Mouse (Mus musculus) heart, embryonic 12.5 days (tissue): ENCODE results near the gene C130026I21Rik. TPM values are rescaled to one million over a fixed set of nuclear protein-coding genes. Genes with fewer than 3 reads are reported as not detected.
"Not testable (repeated sequence)": the region's sequence is repeated elsewhere in the genome, so short reads cannot be mapped to it uniquely, and the experiment has no call there.

Experiments
- ATAC-seq: fragments of 200-750 bp; cut with Nextera tagmentation; 2 replicates; pipeline ENCODE4 v1.8.0; 2017; ENCODE audit warnings: moderate TSS enrichment, moderate library complexity; ENCODE audit not compliant: insufficient number of reproducible peaks, low FRiP score
- H3K27ac ChIP-seq: fragments of 300-500 bp; sonication (generic); 2 replicates; pipeline ENCODE4 v1.5.1; 2016; ENCODE audit warnings: mild to moderate bottlenecking, moderate library complexity; ENCODE audit not compliant: poor library complexity, severe bottlenecking
- H3K27me3 ChIP-seq: fragments of 300-500 bp; sonication (generic); replicated peaks from 2 replicates; pipeline ENCODE4 v1.6.1; 2016; ENCODE audit warnings: mild to moderate bottlenecking, moderate library complexity
- H3K36me3 ChIP-seq: fragments of 300-500 bp; sonication (generic); 2 replicates; pipeline ENCODE4 v1.6.1; 2016; ENCODE audit warnings: mild to moderate bottlenecking, moderate library complexity
- H3K4me1 ChIP-seq: fragments of 300-500 bp; sonication (generic); replicated peaks from 2 replicates; pipeline ENCODE4 v1.6.1; 2016; ENCODE audit warnings: mild to moderate bottlenecking
- H3K4me2 ChIP-seq: fragments of 300-500 bp; sonication (generic); 2 replicates; pipeline ENCODE4 v1.6.1; 2016; ENCODE audit warnings: mild to moderate bottlenecking, moderate library complexity
- H3K4me3 ChIP-seq: fragments of 300-500 bp; sonication (generic); 2 replicates; pipeline ENCODE4 v1.5.1; 2016; ENCODE audit warnings: mild to moderate bottlenecking
- H3K9ac ChIP-seq: fragments of 300-500 bp; sonication (generic); 2 replicates; pipeline ENCODE4 v1.6.1; 2016; ENCODE audit warnings: mild to moderate bottlenecking, moderate library complexity
- H3K9me3 ChIP-seq: fragments of 300-500 bp; sonication (generic); replicated peaks from 2 replicates; pipeline ENCODE4 v1.6.1; 2016; ENCODE audit warnings: mild to moderate bottlenecking, moderate library complexity
- WGBS: fragments of 180-500 bp; shearing (Covaris S2); methylation state at CpG from one replicate; pipeline ENCODE4 v1.1.7; 2016; 5-methylcytosine and 5-hydroxymethylcytosine counted together
- polyA plus RNA-seq: library from polyadenylated mRNA; unstranded; fragments of >200 nt; fragmentation: Nextera tagmentation; extraction: Ambion mirVana; gene quantifications from 2 replicates; pipeline ENCODE4 v1.2.1, GENCODE M21; 2016

Gene C130026I21Rik
- polyA plus RNA-seq, 1 experiment from 2014 or later = not detected

DNA sequence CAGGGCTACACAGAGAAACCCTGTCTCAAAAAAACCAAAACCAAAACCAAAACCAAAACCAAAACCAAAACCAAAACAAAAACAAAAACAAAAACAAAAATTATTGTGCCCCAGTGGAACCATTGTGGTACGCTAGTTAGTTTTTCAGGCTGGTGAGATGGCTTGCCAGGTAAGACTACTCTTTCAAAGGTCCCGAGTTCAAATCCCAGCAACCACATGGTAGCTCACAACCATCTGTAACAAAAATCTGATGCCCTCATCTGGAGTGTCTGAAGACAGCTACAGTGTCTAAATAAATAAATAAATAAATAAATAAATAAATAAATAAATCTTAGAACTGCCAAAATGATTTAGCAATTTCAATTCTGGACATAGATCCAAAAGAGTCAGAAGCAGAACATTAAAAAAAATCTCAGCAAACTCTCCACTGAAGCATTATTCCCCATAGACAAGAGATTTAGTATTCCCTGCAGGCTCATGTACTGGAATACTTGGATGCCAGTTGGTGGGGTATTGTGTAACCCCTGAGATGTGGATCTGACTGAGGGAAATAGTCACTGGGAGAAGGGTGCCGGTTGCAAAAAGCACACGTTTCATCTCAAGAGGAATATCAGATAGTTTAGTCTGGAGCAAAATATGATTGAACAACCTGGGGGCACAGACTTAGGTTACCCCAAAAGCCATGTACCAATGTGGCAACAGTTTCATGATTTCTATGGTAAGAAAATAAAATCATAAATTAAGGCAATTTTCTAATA, 31.2 kb downstream of the C130026I21Rik start:
- not testable (repeated sequence) for H3K4me2 ChIP-seq, H3K4me1 ChIP-seq, ATAC-seq, H3K27ac ChIP-seq, H3K4me3 ChIP-seq, H3K36me3 ChIP-seq, H3K9ac ChIP-seq, H3K27me3 ChIP-seq
- WGBS = 59% methylated on average over 4 of the region's 4 CpGs
- peaks cover 30% of the 10 kb centered on the region for H3K9me3 ChIP-seq

DNA sequence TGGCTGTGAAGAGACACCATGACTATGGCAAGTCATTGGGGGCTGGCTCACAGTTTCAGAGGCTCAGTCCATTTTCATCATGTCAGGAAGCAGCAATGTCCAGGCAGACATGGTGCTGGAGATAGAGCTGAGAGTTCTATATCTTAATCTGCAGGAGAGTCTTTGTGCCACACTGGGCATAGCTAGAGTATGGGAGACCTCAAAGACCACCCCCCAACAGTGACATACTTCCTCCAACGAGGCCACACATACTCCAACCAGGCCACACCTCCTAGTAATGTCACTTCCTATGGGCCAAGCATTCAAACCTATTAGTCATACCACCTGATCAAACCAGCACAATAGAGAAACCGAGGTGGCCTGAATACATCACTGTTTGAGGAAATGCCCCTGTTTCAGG, 63.8 kb downstream of the C130026I21Rik start:
- WGBS = 40% methylated on average over 1 of the region's 2 CpGs

DNA sequence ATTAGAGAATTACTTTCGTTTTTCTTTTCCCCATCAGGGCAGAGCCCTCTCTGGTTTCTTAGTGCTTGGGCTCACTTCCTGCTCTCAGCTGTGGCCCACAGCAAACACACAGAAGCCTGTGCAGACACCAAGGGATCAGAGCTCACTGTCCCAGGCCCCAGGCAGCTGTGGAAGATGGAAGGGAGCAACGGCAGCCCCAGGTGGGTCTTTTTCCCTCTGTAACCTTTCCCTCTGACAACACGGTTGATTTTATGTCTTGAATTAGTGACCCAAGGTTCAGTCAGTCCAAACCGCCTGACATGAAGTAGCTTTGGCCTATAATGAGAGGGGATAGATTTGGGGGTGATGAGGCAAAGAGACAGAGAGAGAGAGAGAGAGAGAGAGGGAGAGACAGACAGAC, 70.8 kb downstream of the C130026I21Rik start:
- not testable (repeated sequence) for H3K36me3 ChIP-seq, ATAC-seq, H3K27me3 ChIP-seq, H3K9ac ChIP-seq, H3K4me3 ChIP-seq, H3K27ac ChIP-seq, H3K4me2 ChIP-seq, H3K4me1 ChIP-seq
- WGBS = 76% methylated on average over 3 of the region's 4 CpGs
- peaks cover 10% of the 10 kb centered on the region for H3K9me3 ChIP-seq

More for the DNA sequence above, 63.8 kb downstream of the C130026I21Rik start:
- not testable (repeated sequence) for ATAC-seq, H3K27me3 ChIP-seq, H3K27ac ChIP-seq, H3K9me3 ChIP-seq, H3K9ac ChIP-seq, H3K4me1 ChIP-seq, H3K36me3 ChIP-seq, H3K4me2 ChIP-seq, H3K4me3 ChIP-seq

DNA sequence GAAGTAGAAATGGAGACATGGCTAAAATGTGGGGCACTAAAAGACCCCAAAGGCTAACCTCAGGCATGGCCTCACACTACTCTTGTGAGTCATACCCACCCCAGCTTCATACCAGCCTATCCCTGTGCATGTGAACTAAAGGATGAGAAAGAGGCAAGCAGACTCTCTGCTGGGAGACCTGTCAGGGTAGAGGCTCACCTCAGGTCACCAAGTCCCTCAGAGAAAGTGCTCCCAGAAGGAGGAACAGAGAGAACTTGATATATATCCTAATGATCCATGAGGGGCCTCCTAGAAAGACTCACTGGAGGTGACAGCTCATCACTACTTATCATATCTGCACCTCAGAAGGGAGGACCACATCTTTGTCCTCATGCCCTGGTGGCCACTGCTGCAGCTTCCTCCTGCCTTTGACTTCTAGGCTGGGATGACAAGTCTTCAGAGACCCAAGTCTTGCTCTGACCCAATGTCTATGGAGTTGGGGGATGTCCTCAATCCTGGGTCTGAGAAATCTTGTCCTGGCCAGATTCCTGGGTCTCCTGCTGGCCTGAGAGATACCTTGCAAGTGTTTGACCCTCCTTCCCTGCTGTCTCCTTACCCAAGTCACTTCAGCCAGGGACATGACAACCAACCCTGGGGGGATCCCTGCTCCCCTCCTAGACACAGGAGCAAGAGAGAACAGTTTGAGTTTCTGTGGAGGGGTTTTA, 71.6 kb downstream of the C130026I21Rik start:
- H3K27ac ChIP-seq, H3K4me3 ChIP-seq, H3K36me3 ChIP-seq, H3K27me3 ChIP-seq, H3K4me1 ChIP-seq, H3K9ac ChIP-seq, H3K4me2 ChIP-seq, ATAC-seq: not testable (repeated sequence)
- H3K9me3 ChIP-seq = peaks cover 10% of the 10 kb centered on the region

DNA sequence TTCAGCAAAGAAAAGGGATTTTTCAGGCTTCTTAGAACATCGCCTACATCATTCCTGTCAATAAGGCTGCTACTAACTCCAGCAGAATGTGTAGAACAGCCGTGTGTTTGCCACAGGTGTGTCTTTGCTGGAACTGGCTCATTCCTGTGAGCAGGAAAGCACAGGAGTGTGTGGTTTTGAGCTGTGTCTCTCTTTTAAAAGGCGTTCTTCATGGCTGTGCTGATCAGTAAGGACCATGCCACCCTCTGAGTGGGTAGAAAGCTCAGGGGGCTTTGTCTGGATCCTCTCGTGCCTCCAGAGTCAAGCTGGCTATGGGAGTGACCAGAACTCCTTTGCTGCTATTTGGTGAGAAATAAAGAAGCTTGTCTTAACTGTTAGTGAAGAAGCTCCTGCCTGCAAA, 73.6 kb downstream of the C130026I21Rik start:
- not testable (repeated sequence) for ATAC-seq, H3K4me2 ChIP-seq, H3K36me3 ChIP-seq, H3K27ac ChIP-seq, H3K9ac ChIP-seq, H3K4me1 ChIP-seq, H3K27me3 ChIP-seq, H3K4me3 ChIP-seq
- H3K9me3 ChIP-seq = peaks cover 10% of the 10 kb centered on the region
- 54% methylated on average over 4 of the region's 4 CpGs for WGBS

DNA sequence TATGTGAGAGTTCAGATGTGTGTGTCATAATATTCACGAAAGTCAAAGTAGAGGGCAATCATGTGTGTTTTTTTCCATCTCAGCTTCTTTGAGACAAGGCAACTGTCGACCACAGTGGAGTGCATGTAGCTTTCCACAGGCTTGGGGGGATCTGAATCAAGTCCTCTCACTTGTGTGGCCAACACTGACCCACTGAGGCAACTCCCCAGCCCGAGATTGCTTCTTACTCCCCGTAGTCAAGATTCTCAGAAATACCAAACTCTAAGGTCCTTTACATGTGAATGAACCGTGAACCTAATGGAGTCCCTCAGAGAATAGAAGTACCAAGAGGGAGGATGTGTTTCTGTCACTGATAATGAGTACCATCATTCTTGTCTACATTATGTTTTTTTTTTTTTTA, 76.6 kb downstream of the C130026I21Rik start:
- H3K4me2 ChIP-seq, H3K9me3 ChIP-seq, H3K27me3 ChIP-seq, H3K4me3 ChIP-seq, H3K4me1 ChIP-seq, H3K9ac ChIP-seq, H3K36me3 ChIP-seq, ATAC-seq, H3K27ac ChIP-seq: not testable (repeated sequence)
- 66% methylated on average over 5 of the region's 5 CpGs for WGBS

DNA sequence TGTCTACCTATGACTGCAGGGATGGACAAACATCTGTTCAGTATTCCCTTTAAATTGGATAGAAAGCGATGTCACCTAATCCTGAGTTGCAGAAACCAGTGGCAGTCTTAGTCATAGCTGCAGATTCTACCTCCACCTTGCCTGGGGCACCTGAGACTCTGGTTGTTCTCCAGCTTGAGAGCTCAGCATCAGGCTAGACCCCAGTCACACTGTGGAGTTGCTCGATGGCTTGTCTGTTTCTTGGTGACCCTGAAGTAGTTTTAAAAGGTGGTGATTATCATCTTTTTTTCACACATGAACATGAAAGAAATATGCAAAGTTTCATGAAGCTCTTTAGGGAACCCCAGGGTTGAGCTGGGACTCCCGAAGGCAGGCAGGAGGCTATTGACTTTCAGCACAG, 88.4 kb downstream of the C130026I21Rik start:
- H3K9ac ChIP-seq, H3K4me1 ChIP-seq, H3K9me3 ChIP-seq, ATAC-seq, H3K27me3 ChIP-seq, H3K27ac ChIP-seq, H3K4me2 ChIP-seq, H3K36me3 ChIP-seq, H3K4me3 ChIP-seq: not testable (repeated sequence)
- 80% methylated on average over 2 of the region's 3 CpGs for WGBS

DNA sequence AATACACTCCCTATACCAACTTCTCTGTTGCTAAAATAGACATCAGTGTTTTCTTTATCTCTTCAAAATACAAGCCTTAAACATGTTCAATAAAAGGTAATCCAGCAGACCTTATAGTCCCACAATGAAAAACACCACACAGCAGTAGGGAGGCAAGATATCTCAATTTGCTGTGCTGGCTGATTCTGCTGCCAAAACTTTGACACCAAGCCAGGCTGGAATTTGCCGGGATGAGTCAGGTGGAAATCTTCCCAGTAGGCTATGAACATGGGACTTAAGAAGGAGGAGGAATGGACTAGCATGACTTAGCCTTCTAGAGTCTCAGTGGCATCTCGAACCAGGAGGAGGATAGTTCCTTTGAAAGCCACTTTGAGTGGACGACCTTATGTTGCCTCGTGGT, 91.4 kb downstream of the C130026I21Rik start:
- H3K4me1 ChIP-seq, H3K27ac ChIP-seq, H3K9me3 ChIP-seq, H3K9ac ChIP-seq, H3K27me3 ChIP-seq, H3K4me3 ChIP-seq, ATAC-seq, H3K4me2 ChIP-seq, H3K36me3 ChIP-seq: not testable (repeated sequence)
- 82% methylated on average over 4 of the region's 4 CpGs for WGBS

DNA sequence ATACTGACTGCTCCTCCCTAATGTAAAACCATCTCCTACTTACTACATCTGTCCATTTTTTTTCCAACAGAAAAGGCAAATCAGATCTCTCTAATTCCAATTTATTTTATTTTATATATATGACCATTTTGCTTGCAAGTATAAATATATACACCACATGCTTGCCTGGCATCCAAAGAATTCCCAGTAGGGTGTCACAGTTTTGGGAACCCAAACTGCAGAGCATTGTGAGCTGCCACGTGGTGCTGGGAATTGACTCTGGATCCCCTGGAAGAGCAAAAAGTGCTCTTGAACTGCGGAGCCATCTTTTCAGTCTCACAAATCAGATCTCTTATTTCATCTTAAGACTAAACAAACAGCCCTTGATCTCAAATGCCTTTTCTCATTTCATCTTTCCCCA, 107.5 kb downstream of the C130026I21Rik start:
- not testable (repeated sequence) for ATAC-seq, H3K9ac ChIP-seq, H3K36me3 ChIP-seq, H3K27me3 ChIP-seq, H3K4me2 ChIP-seq, H3K4me1 ChIP-seq, H3K27ac ChIP-seq, H3K9me3 ChIP-seq, H3K4me3 ChIP-seq
- WGBS = 57% methylated on average over 2 of the region's 2 CpGs

DNA sequence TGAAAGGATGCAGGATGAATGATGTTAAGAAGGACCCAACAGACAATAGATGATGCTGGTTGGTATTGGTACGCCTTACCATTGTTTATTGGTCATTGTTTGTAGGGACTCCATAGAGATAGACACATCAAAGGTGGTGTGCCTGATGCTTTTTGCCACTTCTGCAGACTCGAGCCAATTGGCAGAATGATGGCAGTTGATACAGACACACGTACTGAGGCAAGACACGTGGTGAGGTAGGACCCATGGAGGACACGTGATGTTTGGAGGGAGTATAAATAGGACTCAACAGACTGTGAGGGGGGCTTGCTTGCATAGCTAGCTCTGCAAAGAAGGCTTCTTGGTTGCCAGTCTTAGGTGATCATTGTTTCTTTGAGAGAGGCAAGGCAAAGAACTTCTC, 115.2 kb downstream of the C130026I21Rik start:
- not testable (repeated sequence) for H3K9me3 ChIP-seq, ATAC-seq, H3K4me1 ChIP-seq, H3K36me3 ChIP-seq, H3K27me3 ChIP-seq, H3K9ac ChIP-seq, H3K4me3 ChIP-seq, H3K4me2 ChIP-seq, H3K27ac ChIP-seq
- 65% methylated on average over 4 of the region's 5 CpGs for WGBS

DNA sequence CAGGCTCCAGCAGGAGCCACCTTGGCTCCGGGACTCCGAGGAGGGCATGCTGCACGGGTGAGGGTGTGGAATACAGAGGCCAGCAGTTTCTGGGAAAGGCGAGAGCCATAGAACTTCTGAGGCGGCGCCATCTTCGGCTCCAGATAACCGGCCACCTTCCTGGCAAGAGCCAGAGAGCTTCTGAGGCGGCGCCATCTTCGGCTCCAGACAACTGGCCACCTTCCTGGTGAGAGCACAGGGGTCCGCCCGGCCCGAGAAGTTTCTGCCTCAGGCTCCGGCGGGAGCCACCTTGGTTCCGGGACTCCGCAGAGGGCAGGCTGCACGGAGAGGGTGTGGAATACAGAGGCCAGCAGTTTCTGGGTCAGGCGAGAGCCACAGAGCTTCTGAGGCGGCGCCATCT, 136.7 kb downstream of the C130026I21Rik start:
- H3K36me3 ChIP-seq, H3K27me3 ChIP-seq, H3K9me3 ChIP-seq, H3K4me3 ChIP-seq, ATAC-seq, H3K4me2 ChIP-seq, H3K4me1 ChIP-seq, H3K27ac ChIP-seq, H3K9ac ChIP-seq: not testable (repeated sequence)
- WGBS = 86% methylated on average over 22 of the region's 22 CpGs

DNA sequence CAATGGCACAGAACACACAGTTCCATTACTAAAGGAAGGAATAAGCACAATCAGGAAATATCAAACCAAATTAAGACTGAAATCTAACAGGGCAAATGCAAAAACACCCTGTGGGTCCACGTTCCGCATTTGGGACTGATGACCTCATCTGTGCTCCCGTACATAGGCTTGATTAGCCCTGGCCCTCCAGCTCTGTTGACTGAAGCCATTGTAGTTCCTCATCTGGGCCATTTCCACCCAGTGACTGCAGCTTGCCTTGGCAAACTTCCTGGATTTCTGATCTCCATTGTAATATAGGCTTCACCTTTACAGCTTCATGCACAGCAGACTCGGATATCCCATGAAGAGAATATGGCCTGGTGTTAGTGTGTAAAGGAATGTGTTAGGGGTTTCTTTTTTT, 148.5 kb downstream of the C130026I21Rik start:
- WGBS = 76% methylated on average over 4 of the region's 4 CpGs
- not testable (repeated sequence) for H3K9ac ChIP-seq, H3K4me3 ChIP-seq, H3K4me1 ChIP-seq, H3K9me3 ChIP-seq, ATAC-seq, H3K4me2 ChIP-seq, H3K27me3 ChIP-seq, H3K27ac ChIP-seq, H3K36me3 ChIP-seq
